Mouse (Mus musculus): Measurements from ENCODE around the gene Shank2.

Shank2 gene

DNA sequence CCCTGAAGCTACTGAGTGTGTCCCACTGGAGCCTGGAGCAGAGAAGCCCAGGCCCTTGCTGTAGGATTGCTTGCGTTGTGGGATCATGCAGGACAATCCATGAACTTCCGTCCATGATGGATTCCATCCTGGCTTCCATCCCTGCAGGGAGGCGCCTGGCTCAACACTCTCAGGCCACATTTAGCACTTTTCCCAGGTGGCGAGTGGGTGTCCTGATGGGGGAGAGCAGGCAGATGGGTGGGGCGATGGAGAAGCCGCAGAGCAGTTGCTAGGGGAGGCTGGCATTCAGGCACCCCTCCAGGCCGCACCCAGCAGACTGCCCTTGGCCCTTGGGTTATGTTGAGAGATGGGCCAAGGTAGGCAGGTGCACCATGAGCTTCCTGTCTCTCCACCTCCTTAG lies 266.6 kb downstream of the Shank2 start:
- no peak for DNase-seq (ENCODE audit: low read depth, low spot score)

DNA sequence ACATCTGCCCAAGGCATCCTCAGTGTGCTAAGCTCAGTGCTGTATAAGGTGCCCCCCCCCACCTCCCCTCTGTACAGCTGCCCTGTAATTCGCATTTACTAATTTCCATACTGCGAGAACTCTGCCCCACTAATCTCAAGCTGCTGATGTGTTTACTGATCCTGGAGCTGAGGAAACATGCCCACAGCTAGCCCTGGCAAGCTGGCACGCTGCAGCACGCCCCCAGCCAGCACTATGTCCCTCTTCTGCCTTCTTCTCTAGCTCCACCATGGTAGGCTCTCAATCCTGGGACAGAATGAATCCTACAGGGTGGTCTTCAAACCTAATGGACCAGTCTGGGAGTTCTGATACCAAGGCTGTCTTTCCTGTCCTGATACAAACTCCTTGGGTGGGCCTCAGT lies 267.1 kb downstream of the Shank2 start:
- no peak for DNase-seq (ENCODE audit: low read depth, low spot score)

DNA sequence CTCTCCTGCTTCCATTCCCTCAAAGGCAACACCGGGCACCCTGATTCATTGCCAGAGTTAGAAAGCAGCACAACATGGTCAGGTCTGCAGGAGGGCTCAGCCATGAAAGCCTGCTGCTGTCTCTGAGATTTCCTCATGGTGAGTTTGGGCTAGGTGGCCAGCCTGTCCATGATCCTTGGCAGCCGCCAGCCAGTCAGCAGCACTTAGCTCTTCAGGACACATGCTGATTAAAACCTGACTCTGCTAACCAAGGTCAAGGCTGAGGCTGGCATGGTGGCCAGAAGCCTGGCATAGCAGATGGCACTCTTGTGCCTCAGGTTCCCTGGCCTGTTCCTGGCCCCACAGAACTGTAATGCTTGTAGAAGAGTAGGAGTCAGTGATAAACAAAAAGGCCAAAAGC lies 269.3 kb downstream of the Shank2 start:
- no peak for DNase-seq (ENCODE audit: low read depth, low spot score)

DNA sequence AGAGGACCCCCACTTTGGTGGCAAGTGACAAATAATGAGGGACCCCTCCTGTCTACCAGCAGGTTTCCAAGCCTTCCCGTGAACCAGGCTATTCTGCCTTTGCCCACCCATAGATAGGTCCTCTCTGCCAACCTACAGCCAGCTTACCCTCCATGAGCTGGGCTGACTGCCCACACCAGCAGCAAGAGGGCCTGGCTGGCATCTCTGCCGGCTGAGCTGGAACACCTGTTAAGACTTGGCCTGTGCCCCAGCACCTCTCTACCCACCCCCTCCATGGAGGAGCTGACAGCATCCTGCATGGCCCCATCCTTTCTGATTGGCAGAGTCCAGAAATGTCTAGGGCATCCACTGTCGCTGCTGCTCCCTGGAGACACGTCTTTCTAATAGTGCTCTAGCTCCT lies 277.0 kb downstream of the Shank2 start:
- DNase-seq (ENCODE audit: low read depth, low spot score): no peak

DNA sequence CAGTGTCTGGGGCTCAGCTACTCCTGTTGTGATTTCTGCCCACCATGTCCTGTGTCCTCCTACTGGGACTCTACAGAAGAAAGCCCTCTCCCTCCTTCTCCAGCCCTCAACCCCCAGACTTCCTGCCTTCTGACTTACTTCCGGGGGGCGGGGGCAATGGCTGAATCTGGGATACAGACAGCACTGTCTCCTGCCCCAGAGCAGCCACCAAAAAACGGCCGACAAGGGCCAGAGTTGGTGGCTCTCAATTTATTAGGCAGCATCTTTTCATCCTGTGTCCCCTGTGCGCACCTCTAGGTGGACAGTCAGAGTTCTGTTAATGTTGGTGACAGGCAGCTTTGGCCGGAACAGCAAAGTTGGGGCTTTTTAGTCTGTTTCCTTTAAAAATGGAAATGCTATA lies 282.0 kb downstream of the Shank2 start:
- peak; percentile 18 for DNase-seq (ENCODE audit: low read depth, low spot score)

DNA sequence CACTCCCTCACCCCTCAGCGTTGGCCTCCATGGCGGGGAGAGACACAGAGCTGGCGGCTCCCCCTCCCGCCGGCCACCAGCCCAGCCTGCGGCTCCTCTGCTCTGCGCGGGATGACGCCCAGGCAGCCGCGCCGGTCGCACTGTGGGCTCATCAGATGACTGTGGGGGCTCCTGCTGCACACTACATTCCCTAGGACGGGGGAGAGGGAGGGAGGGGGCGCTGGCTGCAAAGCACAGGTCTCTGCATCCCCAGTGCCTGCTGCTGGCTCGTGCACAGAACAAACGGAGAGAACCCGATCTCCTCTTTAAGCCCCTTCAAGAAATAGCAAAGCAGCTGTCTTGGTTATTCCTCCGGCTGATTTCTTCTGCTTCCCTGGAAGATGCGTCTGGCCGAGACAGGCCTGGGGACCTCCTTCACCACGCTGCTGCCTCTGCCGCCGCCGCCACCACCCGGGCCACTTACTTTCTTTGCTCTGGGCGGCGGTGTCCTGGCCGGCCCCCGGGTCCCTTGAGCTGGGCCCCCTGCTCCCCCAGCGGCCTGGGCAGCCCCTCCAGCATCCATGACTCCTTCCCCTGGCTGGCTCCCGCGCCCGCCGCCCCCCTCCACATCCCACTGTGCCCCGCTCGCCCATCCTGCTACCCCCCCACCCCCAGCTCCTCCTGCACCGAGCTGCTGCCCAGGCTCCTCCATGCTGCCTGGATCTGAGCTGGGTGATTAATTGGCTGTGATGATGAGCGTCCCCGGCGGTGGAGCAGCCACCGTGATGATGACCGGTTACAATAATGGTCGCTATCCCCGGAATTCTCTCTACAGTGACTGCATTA lies 282.7 kb downstream of the Shank2 start:
- DNase-seq (ENCODE audit: low read depth, low spot score): peak; percentile 35

DNA sequence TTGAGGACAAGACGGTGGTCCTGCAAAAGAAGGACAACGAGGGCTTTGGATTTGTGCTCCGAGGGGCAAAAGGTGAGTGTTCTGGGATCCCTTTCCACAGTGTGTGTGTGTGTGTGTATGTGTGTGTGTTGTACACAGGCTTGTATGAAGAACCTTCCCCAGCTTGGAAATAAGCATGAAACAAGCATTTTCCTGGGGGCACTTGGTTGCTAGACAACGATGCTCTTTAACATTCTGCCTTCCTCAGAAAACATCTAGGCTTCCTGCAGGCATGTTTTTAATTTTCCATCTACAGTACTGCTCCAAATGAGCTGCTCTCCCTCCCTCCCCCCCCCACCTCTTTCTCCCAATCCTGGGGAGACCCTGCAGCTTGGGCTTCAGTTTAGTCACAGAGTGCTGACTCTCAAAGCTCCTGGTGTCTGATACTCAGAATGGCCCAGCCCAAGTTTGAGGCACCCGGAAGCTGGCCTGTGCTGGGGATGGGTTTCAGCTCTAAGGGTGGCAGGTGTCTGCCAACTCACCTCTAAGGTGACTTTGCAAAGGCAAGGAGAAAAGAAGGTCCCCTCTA lies 283.4 kb downstream of the Shank2 start:
- DNase-seq (ENCODE audit: low read depth, low spot score): no peak

DNA sequence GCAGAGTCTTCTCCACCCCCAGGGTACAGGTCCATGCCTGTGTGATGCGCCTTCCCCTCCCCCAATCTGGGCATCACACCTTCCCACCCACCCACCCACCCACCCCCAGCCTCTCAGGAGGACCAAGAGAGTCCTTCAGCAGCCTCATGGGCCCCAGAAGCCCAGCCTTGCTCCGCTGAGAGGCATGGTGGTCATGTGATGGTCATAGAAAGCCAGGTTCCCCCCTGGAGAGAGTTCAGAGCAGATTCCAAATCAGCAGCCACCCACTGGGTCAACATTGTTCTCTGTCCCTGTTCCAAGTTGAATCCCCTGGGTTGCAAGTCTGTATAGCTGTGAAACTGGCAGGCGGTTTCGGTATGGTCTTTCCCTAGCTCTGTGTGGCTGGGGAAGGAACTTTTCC lies 284.2 kb downstream of the Shank2 start:
- DNase-seq (ENCODE audit: low read depth, low spot score): no peak

DNA sequence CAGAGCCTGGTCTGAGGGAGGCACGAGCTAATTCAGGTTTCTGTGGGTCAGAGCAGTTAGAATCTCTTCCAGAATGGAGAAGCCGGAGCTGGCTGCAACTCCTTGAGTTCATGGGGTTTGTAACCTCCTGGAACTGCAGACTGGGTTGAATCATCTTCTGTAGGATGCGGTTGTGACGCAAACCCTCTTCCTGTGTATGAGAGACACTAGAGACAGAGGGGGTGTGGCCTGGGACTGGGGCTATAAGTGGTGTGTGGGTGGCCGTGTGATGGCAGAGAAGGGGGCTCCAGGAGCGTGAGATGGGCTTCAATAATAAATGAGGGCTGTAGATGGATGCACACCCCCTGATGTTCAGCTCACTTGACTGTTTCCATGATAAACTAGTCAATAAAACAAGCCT lies 286.3 kb downstream of the Shank2 start:
- no peak for DNase-seq (ENCODE audit: low read depth, low spot score)

DNA sequence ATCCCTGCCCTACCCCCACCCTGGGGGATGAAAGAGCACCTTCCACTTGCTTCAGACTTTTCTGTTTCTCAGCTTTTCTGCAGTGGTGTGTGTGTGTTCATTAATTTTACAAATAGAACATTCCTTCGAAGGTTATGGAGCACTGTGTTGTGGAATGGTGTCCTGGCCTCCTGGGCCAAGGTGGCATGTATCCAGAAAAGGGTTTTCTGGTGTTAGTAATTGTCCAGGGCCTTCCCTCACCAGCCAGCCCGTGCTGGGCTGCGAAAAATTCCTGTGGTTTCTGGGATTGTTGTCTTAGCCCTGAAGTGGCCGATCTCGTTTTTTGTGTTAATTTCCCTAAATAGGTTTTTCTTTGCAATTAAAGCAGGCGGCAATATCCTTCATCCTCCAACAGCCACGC lies 289.8 kb downstream of the Shank2 start:
- DNase-seq (ENCODE audit: low read depth, low spot score): no peak

DNA sequence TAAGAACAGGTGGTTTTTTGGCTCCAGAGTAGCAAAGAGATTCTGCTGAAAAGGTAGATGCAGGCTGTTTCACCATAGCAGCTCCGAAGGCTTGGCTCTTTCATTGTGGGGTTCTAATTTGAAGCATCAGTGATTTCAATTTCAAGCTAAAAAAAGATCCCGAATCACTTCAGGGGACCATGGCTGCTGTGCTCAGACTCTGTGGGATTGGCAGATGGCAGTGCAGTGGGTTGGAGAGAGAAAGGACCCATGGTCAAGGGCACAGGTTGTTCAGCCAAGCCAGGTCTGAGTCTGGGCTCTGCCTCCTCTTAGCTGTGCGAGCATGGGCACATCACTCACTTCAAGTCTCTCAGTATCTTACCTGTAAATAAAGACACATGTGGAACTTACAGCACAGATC lies 291.9 kb downstream of the Shank2 start:
- DNase-seq (ENCODE audit: low read depth, low spot score): no peak

DNA sequence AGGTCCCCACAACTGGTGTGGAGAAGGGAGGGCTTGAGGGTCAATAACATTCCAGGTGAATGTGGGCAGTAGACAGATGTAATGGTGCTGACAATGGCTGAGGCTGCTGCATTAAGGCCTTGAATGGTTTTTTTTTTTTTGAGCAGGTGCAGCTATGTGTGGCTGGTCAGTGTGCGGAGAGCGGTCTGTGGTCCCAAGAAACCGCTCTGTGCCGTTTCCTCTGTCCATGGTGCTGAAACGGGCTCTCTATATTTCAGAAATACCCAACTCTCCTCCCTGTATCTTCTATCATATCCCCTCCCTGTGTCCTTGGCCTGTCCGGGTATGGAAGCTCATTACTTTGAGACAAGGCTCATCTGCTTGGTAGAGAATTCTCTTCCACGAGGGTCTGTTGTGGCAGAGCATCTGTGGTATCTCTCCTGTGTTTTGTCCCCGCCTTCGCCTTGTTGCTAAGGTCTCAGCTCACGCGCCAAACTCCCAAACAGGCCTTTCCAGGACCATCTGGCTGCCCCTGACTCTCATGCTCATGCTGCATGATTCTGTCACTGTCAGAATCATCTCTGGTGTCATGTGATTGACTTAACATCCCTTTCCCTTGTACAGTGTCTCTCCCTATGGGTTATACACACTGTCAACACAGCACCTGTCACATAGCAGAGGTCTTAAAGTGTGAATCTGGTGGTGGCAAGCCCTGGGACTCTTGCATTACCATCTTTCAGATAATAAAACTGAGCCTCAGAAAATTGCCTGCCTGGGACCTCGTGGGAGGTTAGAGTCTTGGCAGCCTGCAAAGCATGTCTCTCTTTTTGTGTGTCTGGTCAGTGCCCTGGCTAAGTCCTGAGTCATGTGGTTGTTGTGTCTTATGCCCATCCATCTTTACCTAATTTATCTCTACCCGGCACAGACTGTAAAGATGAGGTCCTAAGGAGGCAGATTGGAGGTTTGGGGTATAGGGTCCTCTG lies 292.8 kb downstream of the Shank2 start:
- DNase-seq (ENCODE audit: low read depth, low spot score): peak; percentile 62

DNA sequence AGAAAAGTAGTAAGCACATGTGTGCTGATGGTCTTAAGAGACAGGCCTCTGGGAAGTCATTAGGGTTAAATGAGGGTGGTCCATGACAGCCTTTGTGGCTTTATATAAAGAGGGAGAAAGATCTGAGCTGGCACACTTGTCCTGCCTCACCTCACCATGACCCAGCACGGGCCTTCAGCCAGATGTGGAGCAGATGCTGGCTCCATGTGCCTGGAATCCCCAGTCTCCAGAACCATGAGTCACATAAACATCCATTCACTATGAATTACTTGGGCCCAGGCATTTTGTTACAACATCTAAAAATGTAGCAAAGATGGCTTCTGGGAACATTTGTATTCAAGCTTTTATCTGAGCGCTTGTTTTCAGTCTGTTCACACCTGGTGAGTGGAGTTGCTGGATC lies 297.6 kb downstream of the Shank2 start:
- DNase-seq (ENCODE audit: low read depth, low spot score): no peak

DNA sequence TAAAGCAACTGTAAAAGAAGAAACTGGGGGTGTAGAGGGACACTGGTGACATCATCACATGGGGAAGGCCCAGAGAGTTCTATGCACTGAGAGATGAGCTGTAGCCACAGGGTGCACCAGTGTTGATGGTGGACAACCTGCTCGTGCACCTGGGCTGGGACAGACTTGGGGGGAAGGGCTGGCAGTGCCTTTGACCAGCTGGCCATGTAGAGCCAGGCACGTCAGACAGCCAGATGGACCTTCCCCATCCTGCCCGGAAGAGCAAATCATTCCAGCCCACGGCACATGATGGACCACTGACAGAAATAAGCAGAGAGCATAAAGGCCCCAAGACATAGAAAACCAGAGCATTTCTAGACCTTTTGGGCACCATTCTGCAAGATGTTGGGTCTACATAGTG lies 299.9 kb downstream of the Shank2 start:
- DNase-seq (ENCODE audit: low read depth, low spot score): no peak

DNA sequence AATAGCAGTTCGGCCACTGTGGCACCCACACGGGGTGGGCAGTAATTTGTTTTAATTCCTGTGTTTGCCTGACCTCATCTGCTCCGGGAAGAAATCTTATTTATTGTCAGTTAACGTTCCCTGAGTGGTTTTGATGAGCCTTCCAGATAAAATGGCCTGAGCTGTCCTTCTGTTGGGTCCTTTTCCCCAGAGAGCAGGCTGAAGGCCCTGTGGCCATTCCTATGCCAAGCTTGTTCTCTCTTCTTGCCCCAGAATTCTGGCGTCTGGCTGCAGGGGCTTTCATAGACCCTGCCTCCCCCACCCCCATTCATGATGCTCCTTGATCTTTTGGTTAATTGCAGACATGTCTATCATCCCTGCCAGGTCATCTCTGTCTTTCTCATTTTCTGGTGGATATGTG lies 300.8 kb downstream of the Shank2 start:
- no peak for DNase-seq (ENCODE audit: low read depth, low spot score)

DNA sequence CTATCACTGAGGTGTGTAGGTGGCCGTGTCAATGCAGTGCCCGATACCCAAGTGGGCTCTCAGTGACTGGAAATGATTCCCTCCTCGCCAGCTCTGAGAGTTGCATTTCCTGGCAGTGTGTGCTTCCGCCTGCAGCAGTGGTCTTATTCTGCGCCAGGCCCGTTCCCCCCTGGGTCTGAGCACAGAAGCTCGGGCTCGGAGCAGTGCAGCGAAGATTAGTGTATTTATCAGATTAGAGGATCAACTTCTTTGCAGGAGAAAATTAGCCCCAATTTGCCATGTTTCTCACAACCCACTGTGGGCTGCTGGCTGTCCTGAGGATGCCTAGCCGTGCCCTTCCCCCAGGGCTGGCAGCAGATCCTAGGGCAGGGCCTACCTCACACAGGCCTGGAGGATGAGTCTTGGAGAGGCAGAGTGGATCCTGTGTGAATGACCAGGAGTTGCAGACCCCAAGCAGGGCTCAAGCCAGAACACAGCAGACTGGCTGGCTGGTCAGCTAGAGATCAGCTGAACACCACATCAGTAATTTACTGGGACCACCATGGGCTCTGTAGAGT lies 306.2 kb downstream of the Shank2 start:
- DNase-seq (ENCODE audit: low read depth, low spot score): no peak

DNA sequence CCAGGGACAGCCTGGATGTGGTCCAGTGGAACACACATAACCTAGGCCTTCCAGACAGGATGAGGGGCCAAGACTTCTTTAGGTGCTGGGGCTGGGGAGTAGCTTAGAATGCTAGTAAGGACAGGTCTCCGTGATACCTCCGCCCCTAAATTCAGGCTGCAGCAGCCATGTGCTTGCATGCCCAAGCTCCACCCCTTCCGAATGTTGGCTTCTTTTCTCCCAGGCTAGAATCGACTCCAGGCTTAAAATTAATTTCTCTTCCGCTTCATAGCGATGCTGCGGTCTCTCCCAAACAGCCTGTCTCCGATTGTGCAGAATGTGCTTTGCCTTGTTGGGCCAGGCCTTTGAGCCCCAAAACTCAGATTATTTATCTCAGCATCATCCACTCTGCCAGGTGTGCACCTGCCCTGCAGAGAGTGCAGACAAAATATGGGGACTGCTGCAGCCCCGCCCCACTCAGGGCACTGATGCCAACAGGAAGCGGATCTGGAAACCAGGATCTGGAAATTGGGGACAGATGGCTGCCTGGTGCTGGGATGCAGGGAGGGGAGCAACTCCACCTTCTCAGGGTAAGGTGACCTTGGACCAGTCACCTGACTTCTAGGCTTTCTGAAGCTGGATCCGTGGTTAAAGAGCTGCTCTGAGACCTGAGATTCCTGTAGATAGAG lies 312.8 kb downstream of the Shank2 start:
- DNase-seq (ENCODE audit: low read depth, low spot score): peak; percentile 6

DNA sequence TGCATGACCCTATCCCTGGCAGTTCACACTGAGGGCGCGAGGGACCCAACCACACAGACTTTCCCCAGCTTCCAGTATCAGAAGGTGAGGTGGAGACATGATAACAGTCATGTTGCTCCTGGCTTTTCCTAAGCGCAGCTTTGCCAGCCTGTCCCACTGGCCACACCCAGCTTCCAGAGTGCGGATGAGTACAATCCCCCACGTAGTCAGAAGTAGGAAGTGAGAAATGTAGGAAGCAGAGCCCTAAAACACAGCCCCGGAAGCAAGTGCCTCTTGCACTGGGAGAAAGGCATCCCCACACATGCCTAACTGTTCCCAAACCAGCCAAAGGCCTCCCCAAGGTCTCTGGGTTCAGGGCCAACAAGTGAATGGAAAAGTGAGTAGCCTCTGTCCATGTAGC lies 314.5 kb downstream of the Shank2 start:
- DNase-seq (ENCODE audit: low read depth, low spot score): no peak

DNA sequence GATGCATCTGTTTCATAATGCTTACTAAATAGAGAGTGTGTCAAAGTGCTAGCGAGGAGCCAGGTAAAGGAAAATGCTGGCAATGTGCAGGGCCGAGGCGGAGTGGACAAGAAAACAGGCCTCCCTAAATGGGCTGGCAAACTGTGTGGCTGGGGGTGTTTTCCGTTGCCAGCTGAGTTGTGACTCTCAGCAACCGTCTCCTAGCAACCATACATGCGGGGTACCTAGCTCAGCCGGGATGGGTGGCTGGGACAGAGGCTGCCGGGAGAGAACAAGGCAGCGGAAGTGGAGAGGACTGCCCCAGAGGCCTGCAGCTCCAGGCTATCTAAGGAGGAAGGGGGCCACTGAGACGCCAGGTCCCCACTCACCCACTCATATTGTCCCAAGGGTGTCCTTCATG lies 315.1 kb downstream of the Shank2 start:
- peak; percentile 15 for DNase-seq (ENCODE audit: low read depth, low spot score)

DNA sequence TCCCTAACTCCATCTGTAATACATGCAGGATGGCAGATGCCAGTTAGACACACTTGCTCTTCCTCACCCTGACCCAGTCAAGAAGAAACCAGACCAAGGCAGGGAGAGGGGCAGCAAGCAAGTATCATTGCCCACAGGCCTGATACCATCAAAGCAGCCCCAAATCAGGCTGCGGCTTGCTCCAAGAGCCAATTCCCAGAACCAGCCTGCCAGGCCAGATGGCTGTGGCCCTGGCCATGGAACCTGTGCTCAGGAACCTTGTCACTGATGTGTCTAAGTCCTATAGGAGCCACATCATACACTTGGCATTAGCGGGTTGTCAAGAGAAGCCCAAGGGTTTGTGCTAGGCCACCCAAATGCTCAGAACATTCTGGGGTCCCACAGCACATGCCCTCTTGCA lies 322.3 kb downstream of the Shank2 start:
- no peak for DNase-seq (ENCODE audit: low read depth, low spot score)

DNA sequence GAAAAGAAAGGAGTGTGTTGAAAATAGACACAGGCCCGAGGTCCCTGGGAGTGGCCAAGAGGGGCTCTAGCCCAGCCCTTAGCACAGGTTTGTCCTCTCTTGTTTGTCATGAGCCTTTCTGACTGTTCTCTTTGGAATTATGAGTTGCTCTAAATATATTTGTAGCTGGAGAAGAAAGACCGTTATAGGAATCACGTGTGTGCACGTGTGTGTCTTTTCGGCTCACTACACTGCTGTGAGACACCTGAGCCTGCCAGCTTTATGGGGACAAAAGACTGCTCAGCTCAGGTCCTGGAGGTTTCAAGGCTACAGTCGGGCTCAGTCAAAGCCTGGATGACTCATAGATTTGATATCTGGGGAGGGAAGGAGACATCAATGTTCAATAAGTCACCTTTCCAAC lies 323.1 kb downstream of the Shank2 start:
- DNase-seq (ENCODE audit: low read depth, low spot score): no peak

DNA sequence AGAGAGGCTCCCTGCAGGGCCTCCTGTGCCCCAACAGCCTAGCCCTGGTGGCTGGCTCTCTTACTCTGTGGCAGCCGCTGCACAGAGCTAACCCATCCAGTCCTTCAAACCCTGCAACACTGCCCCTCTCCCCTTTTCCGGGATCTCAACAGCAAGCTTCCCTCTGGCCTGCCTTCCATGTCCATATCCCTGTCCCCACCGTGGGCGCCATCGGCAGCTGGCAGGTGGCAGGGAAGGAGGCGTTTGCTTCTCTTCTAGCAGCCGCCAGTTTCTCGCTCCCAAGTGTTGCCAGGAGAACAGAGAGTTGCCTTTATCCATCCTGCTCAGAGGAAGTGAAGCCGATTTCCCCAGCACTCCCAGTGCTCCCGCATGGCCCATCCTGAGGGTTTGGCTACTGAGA lies 323.9 kb downstream of the Shank2 start:
- DNase-seq (ENCODE audit: low read depth, low spot score): no peak
